ENCODE assay signal across 22 mouse cellular contexts in the genomic region with DNA sequence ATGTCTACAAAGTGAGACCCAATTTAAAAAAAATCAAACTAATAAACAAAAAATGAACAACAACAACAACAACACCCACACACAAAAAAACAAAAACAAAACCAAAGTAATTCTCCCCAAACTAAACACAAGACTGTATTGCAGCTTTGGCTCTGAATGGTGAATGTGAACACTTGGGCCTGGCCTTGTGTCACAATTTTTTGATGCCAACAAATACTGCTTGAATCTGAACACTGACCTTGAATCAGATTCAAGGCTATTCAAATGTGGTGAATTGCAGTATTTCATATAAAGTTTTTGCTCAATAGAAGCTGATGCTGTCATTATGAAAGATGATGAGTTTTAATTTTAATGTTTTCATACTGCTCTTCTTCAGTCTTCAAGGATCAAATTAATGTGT.
DNase-seq lines count a peak whose midpoint lies in the region; ATAC-seq lines count a peak whose summit lies in the region.
"Had no signal": no experiment of that assay in that cellular context is flagged by ENCODE, and none has a peak within 500 bp of the region (broad histone marks: within the 10 kb centered on the region; RNA-seq: fewer than 3 reads in every experiment).

No protein-coding gene starts in this region.

- H3K4me2 ChIP-seq in kidney, embryonic 16.5 days (replicated peaks; ENCODE audit: low read depth, low read length) = no peak overlapping the region
- H3K4me2 ChIP-seq: embryonic facial prominence, embryonic 13.5 days; embryonic facial prominence, embryonic 15.5 days; forebrain, embryonic 12.5 days had no signal

- no peak overlapping the region for H3K4me3 ChIP-seq in kidney, embryonic 16.5 days (ENCODE audit: low read length)
- H3K4me3 ChIP-seq: embryonic facial prominence, embryonic 13.5 days; embryonic facial prominence, embryonic 15.5 days; erythroblast, embryonic 14.5 days; forebrain, embryonic 10.5 days; forebrain, embryonic 12.5 days; gastrocnemius, adult 2 months had no signal

- no peak for ATAC-seq in kidney, embryonic 16.5 days (ENCODE audit: low FRiP score, low TSS enrichment)
- ATAC-seq: forebrain, embryonic 14.5 days; forebrain, embryonic 16.5 days had no signal

- H3K36me3 ChIP-seq in kidney, embryonic 16.5 days (ENCODE audit: insufficient read depth, low read length) = no peaks in the 10 kb centered on the region
- H3K36me3 ChIP-seq: embryonic facial prominence, embryonic 13.5 days; embryonic facial prominence, embryonic 15.5 days; forebrain, embryonic 10.5 days; forebrain, embryonic 12.5 days had no signal

- peak; percentile 41 for DNase-seq in adrenal gland, adult 2 months
- DNase-seq in adrenal gland, postnatal 25 days = no peak
- DNase-seq in cerebellum, adult 9-10 months = peak; percentile 13
- no peak for DNase-seq in cerebellum, adult 8-10 months
- peak; percentile 10 for DNase-seq in adrenal gland, postnatal 10 days
- peak; percentile 30 to 35 for DNase-seq in adrenal gland, postnatal 36 days
- DNase-seq in ovary, adult 18-20 months (ENCODE audit: low spot score) = no peak
- DNase-seq: cerebellum, adult 11 months; cerebellum, adult 18-20 months; cerebellum, adult 9-11 months; cerebellum, postnatal 14 days; cerebellum, postnatal 36 days; embryo, embryonic 11 days; gastrocnemius, adult 2 months had no signal

- H3K4me1 ChIP-seq in kidney, embryonic 16.5 days (ENCODE audit: insufficient read depth, low read length) = no peaks in the 10 kb centered on the region
- H3K4me1 ChIP-seq: embryonic facial prominence, embryonic 13.5 days; embryonic facial prominence, embryonic 15.5 days; forebrain, embryonic 10.5 days; forebrain, embryonic 12.5 days had no signal

- H3K27me3 ChIP-seq in kidney, embryonic 16.5 days (ENCODE audit: insufficient read depth, low read length) = no peaks in the 10 kb centered on the region
- H3K27me3 ChIP-seq: embryonic facial prominence, embryonic 13.5 days; embryonic facial prominence, embryonic 15.5 days; forebrain, embryonic 12.5 days had no signal

- no peak overlapping the region for H3K27ac ChIP-seq in kidney, embryonic 16.5 days (ENCODE audit: low read length)
- H3K27ac ChIP-seq: embryonic facial prominence, embryonic 13.5 days; embryonic facial prominence, embryonic 15.5 days; forebrain, embryonic 10.5 days; forebrain, embryonic 12.5 days; gastrocnemius, adult 2 months had no signal

- H3K9ac ChIP-seq in kidney, embryonic 16.5 days (replicated peaks; ENCODE audit: low read length) = no peak overlapping the region
- H3K9ac ChIP-seq: embryonic facial prominence, embryonic 13.5 days; embryonic facial prominence, embryonic 15.5 days; forebrain, embryonic 12.5 days had no signal

- H3K9me3 ChIP-seq in kidney, embryonic 16.5 days (ENCODE audit: low read length) = no peaks in the 10 kb centered on the region
- H3K9me3 ChIP-seq: embryonic facial prominence, embryonic 13.5 days; embryonic facial prominence, embryonic 15.5 days; forebrain, embryonic 10.5 days; forebrain, embryonic 12.5 days had no signal

Comparison
In these comparisons a context has a peak if more than half of its experiments do, and no peak if none do; other contexts are left out.
1. DNase-seq: peak in adrenal gland, adult 2 months (single experiment), cerebellum, adult 9-10 months (single experiment), adrenal gland, postnatal 10 days (single experiment) and adrenal gland, postnatal 36 days (2 of 2); none in adrenal gland, postnatal 25 days (single experiment), cerebellum, adult 8-10 months (single experiment) and ovary, adult 18-20 months (single experiment).